Mouse (Mus musculus) intestine, embryonic 15.5 days (tissue): ENCODE results near the gene Dvl1. TPM values are rescaled to one million over a fixed set of nuclear protein-coding genes. Genes with fewer than 3 reads are reported as not detected.

Source experiments
- ATAC-seq: fragments of 200-750 bp; cut with Nextera tagmentation; 2 replicates; pipeline ENCODE4 v1.8.0; 2017; ENCODE audit warnings: moderate TSS enrichment, moderate library complexity
- H3K27ac ChIP-seq: fragments of 300-500 bp; sonication (generic); 2 replicates; pipeline ENCODE4 v1.5.1; 2015; ENCODE audit warnings: mild to moderate bottlenecking, inconsistent platforms
- H3K27me3 ChIP-seq: fragments of 300-500 bp; sonication (generic); replicated peaks from 2 replicates; pipeline ENCODE4 v1.6.1; 2015; ENCODE audit warnings: inconsistent platforms
- H3K36me3 ChIP-seq: fragments of 300-500 bp; sonication (generic); 2 replicates; pipeline ENCODE4 v1.6.1; 2015; ENCODE audit warnings: inconsistent platforms
- H3K4me1 ChIP-seq: fragments of 300-500 bp; sonication (generic); replicated peaks from 2 replicates; pipeline ENCODE4 v1.6.1; 2015; ENCODE audit warnings: inconsistent platforms
- H3K4me2 ChIP-seq: fragments of 300-500 bp; sonication (generic); replicated peaks from 2 replicates; pipeline ENCODE4 v1.6.1; 2015; ENCODE audit warnings: mild to moderate bottlenecking, inconsistent platforms
- H3K4me3 ChIP-seq: fragments of 300-500 bp; sonication (generic); replicated peaks from 2 replicates; pipeline ENCODE4 v1.5.1; 2015; ENCODE audit warnings: inconsistent platforms
- H3K9ac ChIP-seq: fragments of 300-500 bp; sonication (generic); 2 replicates; pipeline ENCODE4 v1.6.1; 2015; ENCODE audit warnings: inconsistent platforms
- H3K9me3 ChIP-seq: fragments of 300-500 bp; sonication (generic); 2 replicates; pipeline ENCODE4 v1.6.1; 2016; ENCODE audit warnings: inconsistent platforms
- WGBS: fragments of 180-500 bp; shearing (Covaris S2); methylation state at CpG from one replicate; pipeline ENCODE4 v1.1.7; 2015; 5-methylcytosine and 5-hydroxymethylcytosine counted together
- polyA plus RNA-seq: library from polyadenylated mRNA; unstranded; fragments of >200 nt; fragmentation: Nextera tagmentation; extraction: Ambion mirVana; gene quantifications from 2 replicates; pipeline ENCODE4 v1.2.1, GENCODE M21; 2015

Dvl1 gene
- polyA plus RNA-seq, 1 experiment from 2014 or later: 11.9 TPM

GRCm38 (mm10) chr4:155903246-155903645 is 56.0 kb downstream of the Dvl1 start:
- H3K9me3 ChIP-seq: no peaks in the 10 kb centered on the region
- no peak for ATAC-seq
- no peak overlapping the region for H3K4me3 ChIP-seq
- H3K27ac ChIP-seq: no peak overlapping the region
- 94% methylated on average over 13 of the region's 13 CpGs for WGBS
- no peak overlapping the region for H3K4me2 ChIP-seq
- no peaks in the 10 kb centered on the region for H3K27me3 ChIP-seq
- H3K4me1 ChIP-seq: no peaks in the 10 kb centered on the region
- H3K36me3 ChIP-seq: peaks cover 28% of the 10 kb centered on the region
- H3K9ac ChIP-seq: no peak overlapping the region

- H3K9me3 ChIP-seq: no peaks in the 10 kb centered on the region
- peaks cover 26% of the 10 kb centered on the region for H3K36me3 ChIP-seq
- no peak overlapping the region for H3K4me2 ChIP-seq
- ATAC-seq: no peak
- WGBS: 88% methylated on average over 13 of the region's 13 CpGs
- no peak overlapping the region for H3K4me3 ChIP-seq
- H3K9ac ChIP-seq: no peak overlapping the region
- H3K4me1 ChIP-seq: no peaks in the 10 kb centered on the region
- no peaks in the 10 kb centered on the region for H3K27me3 ChIP-seq
- no peak overlapping the region for H3K27ac ChIP-seq
These were observed 57.3 kb downstream of the Dvl1 start for GRCm38 (mm10) chr4:155904318-155905102.

- Histone ChIP-seq H3K9me3 (no peaks in the 10 kb centered on the region), H3K27ac (no peak overlapping the region), H3K9ac (no peak overlapping the region), H3K4me1 (no peaks in the 10 kb centered on the region), H3K36me3 (peaks cover 26% of the 10 kb centered on the region), H3K27me3 (no peaks in the 10 kb centered on the region), H3K4me2 (no peak overlapping the region), H3K4me3 (no peak overlapping the region)
- WGBS: 85% methylated on average over 13 of the region's 13 CpGs
- ATAC-seq: no peak
These were observed 58.4 kb downstream of the Dvl1 start for GRCm38 (mm10) chr4:155905634-155906033.

- H3K4me1 ChIP-seq: no peaks in the 10 kb centered on the region
- H3K4me3 ChIP-seq: no peak overlapping the region
- no peak overlapping the region for H3K27ac ChIP-seq
- 84% methylated on average over 9 of the region's 9 CpGs for WGBS
- no peak overlapping the region for H3K9ac ChIP-seq
- H3K27me3 ChIP-seq: no peaks in the 10 kb centered on the region
- no peak for ATAC-seq
- peaks cover 26% of the 10 kb centered on the region for H3K36me3 ChIP-seq
- no peaks in the 10 kb centered on the region for H3K9me3 ChIP-seq
- H3K4me2 ChIP-seq: no peak overlapping the region
These were observed 58.9 kb downstream of the Dvl1 start for GRCm38 (mm10) chr4:155906125-155906524.

GRCm38 (mm10) chr4:155907003-155907402 is 59.8 kb downstream of the Dvl1 start:
- H3K4me2 ChIP-seq: no peak overlapping the region
- no peaks in the 10 kb centered on the region for H3K4me1 ChIP-seq
- H3K9ac ChIP-seq: no peak overlapping the region
- ATAC-seq: no peak
- no peak overlapping the region for H3K27ac ChIP-seq
- H3K9me3 ChIP-seq: no peaks in the 10 kb centered on the region
- H3K4me3 ChIP-seq: no peak overlapping the region
- 85% methylated on average over 11 of the region's 11 CpGs for WGBS
- no peaks in the 10 kb centered on the region for H3K27me3 ChIP-seq
- peaks cover 20% of the 10 kb centered on the region for H3K36me3 ChIP-seq

GRCm38 (mm10) chr4:155908281-155908680 is 61.1 kb downstream of the Dvl1 start:
- Histone ChIP-seq H3K4me1 (no peaks in the 10 kb centered on the region), H3K27me3 (no peaks in the 10 kb centered on the region), H3K36me3 (peaks cover 7% of the 10 kb centered on the region), H3K4me2 (no peak overlapping the region), H3K4me3 (no peak overlapping the region), H3K9me3 (no peaks in the 10 kb centered on the region), H3K27ac (no peak overlapping the region), H3K9ac (no peak overlapping the region)
- 72% methylated on average over 7 of the region's 7 CpGs for WGBS
- ATAC-seq: no peak

GRCm38 (mm10) chr4:155908751-155909150 is 61.5 kb downstream of the Dvl1 start:
- Histone ChIP-seq H3K9me3 (no peaks in the 10 kb centered on the region), H3K9ac (no peak overlapping the region), H3K27ac (no peak overlapping the region), H3K27me3 (no peaks in the 10 kb centered on the region), H3K4me2 (no peak overlapping the region), H3K4me3 (no peak overlapping the region), H3K4me1 (no peaks in the 10 kb centered on the region), H3K36me3 (peaks cover 3% of the 10 kb centered on the region)
- WGBS: 86% methylated on average over 4 of the region's 4 CpGs
- ATAC-seq: no peak

Other genes starting within 250 kb of the Dvl1 start
- 7.0 and 7.2 TPM in 2 replicates for gene Slc35e2, start 246.0 kb upstream of the Dvl1 start, polyA plus RNA-seq
- gene Cdk11b, start 222.5 kb upstream of the Dvl1 start, polyA plus RNA-seq: 50.2 and 53.9 TPM in 2 replicates
- gene Gm10563, start 202.0 kb upstream of the Dvl1 start, polyA plus RNA-seq: not detected in 2 replicates
- 36.8 and 38.0 TPM in 2 replicates for gene Mmp23, start 194.0 kb upstream of the Dvl1 start, polyA plus RNA-seq
- 17.8 and 22.6 TPM in 2 replicates for gene Mib2, start 178.2 kb upstream of the Dvl1 start, polyA plus RNA-seq
- 6.1 and 7.6 TPM in 2 replicates for gene Fndc10, start 153.1 kb upstream of the Dvl1 start, polyA plus RNA-seq
- gene Ssu72, start 142.6 kb upstream of the Dvl1 start, polyA plus RNA-seq: 150 and 153 TPM in 2 replicates
- gene Tmem240, start 112.6 kb upstream of the Dvl1 start, polyA plus RNA-seq: 0.80 and 0.84 TPM in 2 replicates
- gene Atad3a, start 86.3 kb upstream of the Dvl1 start, polyA plus RNA-seq: 135 and 156 TPM in 2 replicates
- gene Vwa1, start 72.7 kb upstream of the Dvl1 start, polyA plus RNA-seq: 16.7 TPM in 2 replicates
- 1.00 and 1.1 TPM in 2 replicates for gene Tmem88b, start 61.5 kb upstream of the Dvl1 start, polyA plus RNA-seq
- gene Ankrd65, start 57.0 kb upstream of the Dvl1 start, polyA plus RNA-seq: not detected in 2 replicates
- 225 and 226 TPM in 2 replicates for gene Mrpl20, start 44.5 kb upstream of the Dvl1 start, polyA plus RNA-seq
- 132 and 138 TPM in 2 replicates for gene Ccnl2, start 34.9 kb upstream of the Dvl1 start, polyA plus RNA-seq
- 169 and 171 TPM in 2 replicates for gene Aurkaip1, start 16.1 kb upstream of the Dvl1 start, polyA plus RNA-seq
- gene Mxra8, start 7.7 kb upstream of the Dvl1 start, polyA plus RNA-seq: 76.9 and 81.3 TPM in 2 replicates
- 0.25 and 0.51 TPM in 2 replicates for gene Tas1r3, start 16.0 kb downstream of the Dvl1 start, polyA plus RNA-seq
- 20.3 and 20.6 TPM in 2 replicates for gene Cptp, start 22.0 kb downstream of the Dvl1 start, polyA plus RNA-seq
- 61.3 and 64.1 TPM in 2 replicates for gene Ints11, start 22.1 kb downstream of the Dvl1 start, polyA plus RNA-seq
- 46.6 and 54.0 TPM in 2 replicates for gene Pusl1, start 44.4 kb downstream of the Dvl1 start, polyA plus RNA-seq
- 12.2 and 13.7 TPM in 2 replicates for gene Acap3, start 44.4 kb downstream of the Dvl1 start, polyA plus RNA-seq
- 100 and 105 TPM in 2 replicates for gene Ube2j2, start 96.4 kb downstream of the Dvl1 start, polyA plus RNA-seq
- gene C1qtnf12, start 114.9 kb downstream of the Dvl1 start, polyA plus RNA-seq: 60.1 and 60.2 TPM in 2 replicates
- 13.4 and 14.0 TPM in 2 replicates for gene B3galt6, start 145.2 kb downstream of the Dvl1 start, polyA plus RNA-seq
- 154 and 166 TPM in 2 replicates for gene Sdf4, start 145.5 kb downstream of the Dvl1 start, polyA plus RNA-seq
- 0.49 and 0.52 TPM in 2 replicates for gene Tnfrsf4, start 166.4 kb downstream of the Dvl1 start, polyA plus RNA-seq
- 1.1 and 1.6 TPM in 2 replicates for gene Tnfrsf18, start 178.8 kb downstream of the Dvl1 start, polyA plus RNA-seq
- gene Ttll10, start 212.0 kb downstream of the Dvl1 start, polyA plus RNA-seq: 3.1 and 3.9 TPM in 2 replicates